Mouse (Mus musculus) limb, embryonic 15.5 days (tissue): ENCODE measurements around the gene Tbx2. TPM values are rescaled to one million over a fixed set of nuclear protein-coding genes. Genes with fewer than 3 reads are reported as not detected.

Experiments
- ATAC-seq: fragments of 200-750 bp; cut with Nextera tagmentation; 2 replicates; pipeline ENCODE4 v1.8.0; 2017; ENCODE audit warnings: low read depth, moderate TSS enrichment; ENCODE audit not compliant: insufficient number of reproducible peaks, low FRiP score, low TSS enrichment
- H3K27ac ChIP-seq: fragments of 300-500 bp; sonication (generic); 2 replicates; pipeline ENCODE4 v1.5.1; 2015; ENCODE audit warnings: moderate library complexity, mild to moderate bottlenecking, inconsistent platforms
- H3K27me3 ChIP-seq: fragments of 300-500 bp; sonication (generic); 2 replicates; pipeline ENCODE4 v1.6.1; 2015; ENCODE audit warnings: inconsistent platforms
- H3K36me3 ChIP-seq: fragments of 300-500 bp; sonication (generic); 2 replicates; pipeline ENCODE4 v1.6.1; 2015; ENCODE audit warnings: inconsistent platforms
- H3K4me1 ChIP-seq: fragments of 300-500 bp; sonication (generic); 2 replicates; pipeline ENCODE4 v1.6.1; 2015; ENCODE audit warnings: inconsistent platforms
- H3K4me2 ChIP-seq: fragments of 300-500 bp; sonication (generic); 2 replicates; pipeline ENCODE4 v1.6.1; 2015; ENCODE audit warnings: mild to moderate bottlenecking, inconsistent platforms
- H3K4me3 ChIP-seq: fragments of 300-500 bp; sonication (generic); 2 replicates; pipeline ENCODE4 v1.5.1; 2015; ENCODE audit warnings: mild to moderate bottlenecking, inconsistent platforms
- H3K9ac ChIP-seq: fragments of 300-500 bp; sonication (generic); 2 replicates; pipeline ENCODE4 v1.6.1; 2015; ENCODE audit warnings: inconsistent platforms
- H3K9me3 ChIP-seq: fragments of 300-500 bp; sonication (generic); 2 replicates; pipeline ENCODE4 v1.6.1; 2016; ENCODE audit warnings: inconsistent platforms
- WGBS: fragments of 180-500 bp; shearing (Covaris S2); methylation state at CpG from one replicate; pipeline ENCODE4 v1.1.7; 2015; 5-methylcytosine and 5-hydroxymethylcytosine counted together
- polyA plus RNA-seq: library from polyadenylated mRNA; unstranded; fragments of >200 nt; fragmentation: Nextera tagmentation; extraction: Ambion mirVana; gene quantifications from 2 replicates; pipeline ENCODE4 v1.2.1, GENCODE M21; 2015

Tbx2 gene
- polyA plus RNA-seq, 1 experiment from 2014 or later: 4.1 TPM

DNA sequence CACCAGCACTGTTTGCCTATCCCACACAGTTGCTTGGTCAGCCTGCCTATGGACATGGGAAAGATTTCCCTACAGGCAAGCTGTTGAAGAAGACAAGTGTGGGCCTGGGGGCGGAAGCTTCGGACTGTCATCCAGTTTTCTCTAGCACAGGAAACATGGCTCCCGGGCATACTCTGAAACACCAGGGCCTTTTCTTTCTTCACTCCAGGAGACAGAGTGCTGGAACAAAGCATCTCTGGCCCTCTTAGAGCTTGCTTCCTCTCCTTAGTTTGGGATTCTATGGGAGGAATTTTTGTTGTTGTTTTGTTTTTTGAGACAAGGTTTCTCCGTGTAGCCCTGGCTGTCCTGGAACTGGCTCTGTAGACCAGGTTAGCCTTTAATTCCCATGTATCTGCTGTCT, 52.1 kb downstream of the Tbx2 start:
- Histone ChIP-seq H3K27ac (no peak overlapping the region), H3K9ac (no peak overlapping the region), H3K4me1 (peaks cover 21% of the 10 kb centered on the region), H3K4me2 (no peak overlapping the region), H3K9me3 (no peaks in the 10 kb centered on the region), H3K4me3 (no peak overlapping the region), H3K36me3 (no peaks in the 10 kb centered on the region), H3K27me3 (peaks cover 40% of the 10 kb centered on the region)
- ATAC-seq: no peak
- 75% methylated on average over 4 of the region's 4 CpGs for WGBS

DNA sequence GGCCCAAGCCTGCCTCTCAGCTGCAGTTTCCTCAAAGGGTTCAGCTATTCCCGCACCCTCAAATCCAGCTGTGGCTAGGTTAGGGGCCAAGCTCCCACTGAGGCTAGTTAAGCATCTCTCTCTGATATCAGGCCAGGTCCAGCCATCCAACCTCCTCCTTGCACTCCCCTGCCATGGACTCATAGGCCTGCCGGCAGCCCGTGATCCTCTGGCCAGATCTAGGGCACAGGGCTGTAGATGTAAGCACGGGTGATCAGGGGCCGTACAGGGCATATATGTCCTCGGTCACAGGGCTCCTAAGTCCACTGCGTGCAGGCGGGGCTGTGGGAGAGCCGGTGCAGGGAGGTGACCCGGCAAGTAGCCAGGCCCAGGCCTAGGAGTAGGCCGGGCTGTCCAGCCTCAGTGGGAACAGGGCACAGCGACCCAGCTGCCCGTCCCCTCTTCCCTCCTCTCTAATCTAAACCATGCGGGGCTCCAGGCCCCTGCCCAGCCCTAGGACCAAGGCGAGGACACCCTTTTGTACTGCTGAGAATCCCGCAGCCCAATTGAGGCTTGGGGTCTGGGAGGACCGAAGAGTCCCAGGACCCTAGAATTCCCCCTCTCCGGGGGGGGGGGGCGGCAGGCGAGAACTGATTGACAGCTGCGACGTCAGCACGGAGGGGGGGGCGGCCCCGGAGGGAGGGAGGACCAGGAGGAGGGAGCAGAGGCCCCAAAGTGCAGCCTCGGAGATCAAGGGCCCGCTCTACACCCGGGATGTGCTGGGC, 53.5 kb downstream of the Tbx2 start, which contains the start of gene Tbx4:
TSS of gene Tbx4 (plus strand) at position 758 of the 764 bp plus-strand sequence.
- Histone ChIP-seq H3K27me3 (peaks cover 53% of the 10 kb centered on the region), H3K36me3 (no peaks in the 10 kb centered on the region), H3K4me1 (peaks cover 29% of the 10 kb centered on the region), H3K4me2 (peak within 1 kb of the TSS; percentile 36), H3K9me3 (no peaks in the 10 kb centered on the region), H3K9ac (peak within 1 kb of the TSS; percentile 51), H3K4me3 (peak within 1 kb of the TSS; percentile 49), H3K27ac (peak within 1 kb of the TSS; percentile 79)
- peak; percentile 40 for ATAC-seq
- 24% methylated on average over 22 of the region's 28 CpGs for whole genome bisulfite sequencing

DNA sequence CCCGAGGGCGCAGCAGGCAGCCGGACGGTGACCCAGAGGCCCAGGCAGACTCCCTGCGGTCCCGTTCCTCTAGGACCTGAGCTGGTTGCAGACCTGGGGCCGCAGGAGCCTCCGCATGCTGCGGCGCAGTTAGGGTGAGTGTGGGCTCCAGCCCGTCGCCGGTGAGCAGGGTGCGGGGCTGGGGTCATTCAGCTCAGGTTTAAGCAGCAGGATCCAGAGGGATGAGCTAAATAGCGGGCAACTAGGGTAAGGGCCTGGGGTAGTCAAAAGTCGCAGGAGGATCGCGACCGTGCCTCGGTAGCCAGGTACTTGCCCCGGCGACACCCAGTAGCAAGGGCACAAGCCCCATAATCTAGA, 54.1 kb downstream of the Tbx2 start:
- H3K9me3 ChIP-seq: no peaks in the 10 kb centered on the region
- 0 out of 2 replicates have a peak, but pooled peaks have one; percentile 7 for ATAC-seq
- peak overlapping the region; percentile 79 for H3K27ac ChIP-seq
- peak overlapping the region; percentile 51 for H3K9ac ChIP-seq
- peaks cover 58% of the 10 kb centered on the region for H3K27me3 ChIP-seq
- H3K4me3 ChIP-seq: peak overlapping the region; percentile 49
- no peaks in the 10 kb centered on the region for H3K36me3 ChIP-seq
- 8% methylated on average over 22 of the region's 22 CpGs for WGBS
- H3K4me1 ChIP-seq: peaks cover 29% of the 10 kb centered on the region
- H3K4me2 ChIP-seq: peak overlapping the region; percentile 36

DNA sequence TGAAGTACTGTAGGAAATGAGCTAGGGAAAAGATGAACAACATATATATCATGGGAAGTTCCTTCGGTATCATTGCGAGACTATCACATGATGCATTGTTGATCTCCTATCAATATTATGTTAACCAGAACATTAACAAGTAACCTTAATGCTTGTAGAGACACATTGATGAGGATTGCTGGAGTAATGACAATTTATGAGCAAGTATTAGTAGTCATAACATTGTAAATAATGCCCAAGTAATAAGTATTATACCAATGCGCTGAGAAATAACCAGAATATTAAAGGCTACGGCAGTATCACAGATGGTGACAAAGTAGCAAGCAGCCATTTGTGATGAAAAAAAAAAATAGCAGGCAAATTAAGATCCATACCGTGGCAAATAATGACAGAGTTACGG, 54.9 kb downstream of the Tbx2 start:
- Histone ChIP-seq H3K27ac (no peak overlapping the region), H3K4me1 (peaks cover 29% of the 10 kb centered on the region), H3K4me2 (no peak overlapping the region; the same call in 1 of the 2 replicates), H3K27me3 (peaks cover 67% of the 10 kb centered on the region), H3K36me3 (no peaks in the 10 kb centered on the region), H3K9ac (no peak overlapping the region), H3K9me3 (no peaks in the 10 kb centered on the region), H3K4me3 (peak overlapping the region; percentile 44)
- ATAC-seq: no peak
- WGBS: 26% methylated on average over 6 of the region's 6 CpGs

DNA sequence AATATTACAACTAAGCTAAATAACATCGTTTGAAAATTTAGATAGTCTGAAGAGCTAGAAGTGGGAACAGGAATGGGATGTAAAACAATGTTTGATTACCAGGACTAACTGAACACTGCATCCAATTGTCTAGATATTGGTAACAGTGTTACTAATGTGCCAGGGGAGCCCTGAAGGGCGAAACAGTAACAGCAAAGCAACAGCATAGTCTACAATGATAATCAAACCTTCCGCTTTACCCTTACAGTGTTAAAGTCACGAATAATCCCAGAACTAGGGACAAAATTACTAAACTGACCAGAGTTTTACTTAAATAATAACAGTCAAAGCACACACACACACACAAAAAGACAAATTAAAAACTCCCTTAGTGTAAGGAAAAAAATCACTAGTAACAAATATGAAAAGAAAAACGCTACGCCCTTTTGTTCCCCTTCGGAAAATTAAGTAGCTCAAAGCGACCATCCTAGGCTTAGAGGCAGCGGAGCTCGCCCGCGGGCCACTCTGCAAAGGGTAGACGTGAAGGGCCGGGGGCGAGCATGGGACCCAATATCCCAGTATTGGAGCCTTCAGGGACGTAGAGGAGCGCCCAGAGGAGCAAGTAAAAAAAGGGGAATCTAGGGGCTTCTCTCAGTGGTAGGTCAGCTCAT, 55.6 kb downstream of the Tbx2 start:
- Histone ChIP-seq H3K4me1 (peaks cover 29% of the 10 kb centered on the region), H3K9ac (peak overlapping the region; percentile 39), H3K27ac (peak overlapping the region; percentile 84), H3K27me3 (peaks cover 73% of the 10 kb centered on the region), H3K9me3 (no peaks in the 10 kb centered on the region), H3K4me3 (peak overlapping the region; percentile 44), H3K36me3 (no peaks in the 10 kb centered on the region), H3K4me2 (peak overlapping the region; percentile 50)
- no peak for ATAC-seq
- 12% methylated on average over 17 of the region's 17 CpGs for WGBS

DNA sequence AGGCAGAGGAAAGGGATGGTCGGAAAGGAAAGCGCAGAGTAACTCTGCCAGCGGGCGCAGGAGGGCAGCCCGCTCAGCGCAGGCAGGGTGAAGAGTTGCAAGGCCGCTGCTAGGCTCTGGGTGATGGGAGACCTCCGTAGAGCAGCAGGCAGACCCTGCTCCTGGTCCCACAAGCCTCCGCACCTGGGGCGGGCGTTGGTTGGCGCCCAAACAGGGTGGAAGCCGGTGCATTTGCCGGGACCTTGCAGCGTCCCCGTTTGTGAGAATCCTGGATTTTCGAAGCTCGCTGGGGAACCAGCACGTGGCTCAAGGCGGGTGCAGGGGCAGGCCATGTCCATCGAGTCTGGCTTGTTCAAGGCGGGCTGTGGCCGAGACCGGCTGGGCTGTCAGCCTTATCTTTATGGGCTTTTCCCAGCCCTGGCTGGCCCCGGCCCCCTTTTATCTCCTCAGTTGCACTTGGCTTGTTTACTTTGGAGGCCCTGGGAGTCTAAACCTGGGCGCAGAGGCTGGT, 56.2 kb downstream of the Tbx2 start:
- Histone ChIP-seq H3K36me3 (no peaks in the 10 kb centered on the region), H3K9ac (peak overlapping the region; percentile 39), H3K4me2 (peak overlapping the region; percentile 50), H3K4me3 (peak overlapping the region; percentile 44), H3K27ac (peak overlapping the region; percentile 84), H3K9me3 (no peaks in the 10 kb centered on the region), H3K27me3 (peaks cover 76% of the 10 kb centered on the region), H3K4me1 (peaks cover 29% of the 10 kb centered on the region)
- 13% methylated on average over 26 of the region's 26 CpGs for WGBS
- ATAC-seq: no peak

DNA sequence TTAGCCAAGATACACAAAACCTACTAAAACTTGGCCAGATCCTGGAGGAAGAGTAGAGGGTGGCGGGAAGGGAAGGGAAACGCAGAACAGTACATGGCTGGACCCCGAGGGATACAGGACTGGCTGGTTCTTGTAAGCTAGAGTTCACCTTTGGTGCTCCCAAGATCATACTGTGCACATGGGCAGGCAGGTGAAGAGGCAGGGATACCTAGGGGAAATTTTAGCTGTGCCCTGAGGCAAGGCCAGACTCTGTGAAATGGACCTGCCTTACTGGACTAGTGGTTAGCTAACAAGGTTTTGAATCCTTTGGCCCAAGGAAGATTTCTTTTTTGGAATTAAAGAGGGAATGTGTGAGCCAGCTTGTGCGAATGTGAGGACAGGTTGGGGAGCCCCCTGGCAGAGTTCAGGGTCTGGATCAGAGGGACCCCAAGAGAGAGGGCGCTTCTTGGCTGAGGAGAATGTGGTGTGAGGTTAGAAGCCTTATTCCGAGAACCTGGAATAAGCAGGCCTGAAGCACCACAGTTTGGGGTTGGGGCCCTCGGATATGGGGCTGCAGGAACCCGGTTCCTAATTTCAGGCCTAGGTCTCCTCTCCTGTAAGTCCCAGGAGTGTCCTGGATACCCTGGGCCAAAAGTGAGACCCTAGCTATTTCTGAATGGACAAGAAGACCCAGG, 56.8 kb downstream of the Tbx2 start:
- Histone ChIP-seq H3K4me2 (peak overlapping the region; percentile 50), H3K9me3 (no peaks in the 10 kb centered on the region), H3K4me1 (peaks cover 29% of the 10 kb centered on the region), H3K4me3 (peak overlapping the region; percentile 44), H3K9ac (peak overlapping the region; percentile 44; the same call in 1 of the 2 replicates), H3K27me3 (peaks cover 81% of the 10 kb centered on the region), H3K36me3 (no peaks in the 10 kb centered on the region), H3K27ac (peak overlapping the region; percentile 84)
- 38% methylated on average over 8 of the region's 8 CpGs for WGBS
- ATAC-seq: no peak

DNA sequence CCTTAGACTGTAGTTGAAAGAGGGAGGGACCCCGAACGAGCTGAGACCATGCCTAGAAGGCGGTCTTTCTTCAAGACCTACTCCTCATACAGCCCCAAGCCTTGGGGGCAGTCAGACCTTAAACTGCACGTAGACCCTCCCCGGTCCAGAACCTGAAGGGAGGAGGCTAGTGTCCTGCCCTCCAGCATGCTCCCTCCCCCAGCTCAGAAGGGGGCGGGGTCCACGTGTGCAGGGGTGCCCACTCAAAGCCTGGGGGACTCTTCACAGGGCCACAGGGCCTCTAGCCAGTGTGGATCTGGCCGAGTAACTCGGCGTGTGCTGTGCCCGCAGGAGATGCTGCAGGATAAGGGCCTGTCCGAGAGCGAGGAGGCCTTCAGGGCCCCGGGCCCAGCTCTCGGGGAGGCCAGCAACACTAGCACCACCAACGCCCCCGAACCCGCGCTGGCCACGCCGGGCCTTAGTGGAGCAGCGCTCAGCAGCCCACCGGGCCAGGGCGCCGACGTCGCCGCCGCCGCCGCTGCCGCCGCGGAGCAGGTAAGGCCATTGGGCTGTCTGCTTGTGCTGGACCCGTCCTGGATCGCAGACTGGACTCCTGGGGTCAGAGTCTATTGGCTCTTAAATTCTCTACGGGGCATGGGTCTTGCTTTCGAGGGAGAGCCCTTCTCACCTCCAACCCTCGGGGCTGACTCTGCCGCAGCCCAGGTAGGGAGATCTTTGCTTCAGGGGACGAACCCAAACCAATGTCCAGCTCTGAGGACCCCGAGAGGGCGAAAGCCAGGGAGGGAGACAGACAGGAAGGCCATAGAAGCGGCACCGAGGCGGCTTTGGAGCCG, 57.6 kb downstream of the Tbx2 start:
- Histone ChIP-seq H3K36me3 (no peaks in the 10 kb centered on the region), H3K4me2 (peak overlapping the region; percentile 50), H3K4me1 (peaks cover 33% of the 10 kb centered on the region), H3K4me3 (peak overlapping the region; percentile 44), H3K27me3 (peaks cover 78% of the 10 kb centered on the region), H3K27ac (peak overlapping the region; percentile 84), H3K9me3 (no peaks in the 10 kb centered on the region), H3K9ac (peak overlapping the region; percentile 44)
- WGBS: 13% methylated on average over 47 of the region's 47 CpGs
- peak; percentile 49 for ATAC-seq

DNA sequence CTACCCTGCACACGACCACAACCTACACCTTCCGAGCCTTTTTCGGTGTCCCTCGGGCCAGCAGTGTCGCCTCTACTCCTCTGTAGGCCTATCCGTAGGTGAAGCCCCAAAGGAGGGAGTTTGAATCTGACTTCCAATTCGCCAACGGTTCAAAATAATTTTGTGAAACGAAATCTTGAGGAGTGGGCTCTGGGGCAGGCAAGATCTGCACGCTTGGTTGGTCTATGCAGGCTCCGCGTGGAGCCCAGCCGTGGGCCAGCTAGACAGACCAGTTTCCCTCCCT, 58.2 kb downstream of the Tbx2 start:
- H3K27ac ChIP-seq: peak overlapping the region; percentile 84
- peak overlapping the region; percentile 50 for H3K4me2 ChIP-seq

DNA sequence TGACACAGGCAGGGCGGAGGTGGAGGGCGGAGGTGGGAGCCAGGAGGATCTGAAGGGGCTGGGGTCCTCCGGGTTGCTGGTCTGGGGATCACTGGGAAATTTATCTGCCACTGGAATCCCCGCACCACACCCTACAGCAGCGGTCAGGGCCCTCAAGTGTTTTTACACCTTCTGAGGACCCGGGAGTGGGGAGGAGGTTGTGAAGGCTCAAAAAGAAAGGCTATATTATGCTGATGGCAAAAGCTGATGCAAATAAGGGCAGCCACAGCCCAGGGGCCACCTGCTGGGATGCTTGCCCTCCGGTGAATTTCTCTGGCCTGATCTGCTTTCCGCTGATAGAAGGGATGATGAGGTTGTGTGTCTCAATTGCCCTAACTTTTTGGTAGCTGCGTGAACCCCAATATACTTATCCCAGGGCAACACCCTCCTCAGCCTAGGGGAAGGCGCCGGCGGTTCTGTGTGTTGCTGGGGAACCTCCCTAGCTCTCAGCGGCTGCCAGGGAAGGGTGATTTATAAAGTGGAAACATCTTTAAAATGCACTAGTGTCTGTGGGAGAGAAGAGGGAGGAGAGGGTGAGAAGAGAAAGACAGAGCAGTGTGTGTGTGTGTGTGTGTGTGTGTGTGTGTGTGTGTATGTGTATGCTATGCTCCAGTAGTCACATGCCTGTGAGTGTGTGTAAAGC, 58.8 kb downstream of the Tbx2 start:
- H3K4me3 ChIP-seq: peak overlapping the region; percentile 44
- peaks cover 40% of the 10 kb centered on the region for H3K4me1 ChIP-seq
- no peak for ATAC-seq

More for the DNA sequence above, 58.2 kb downstream of the Tbx2 start:
- ATAC-seq: no peak
- peaks cover 75% of the 10 kb centered on the region for H3K27me3 ChIP-seq
- WGBS: 12% methylated on average over 13 of the region's 13 CpGs
- H3K4me3 ChIP-seq: peak overlapping the region; percentile 44
- no peaks in the 10 kb centered on the region for H3K9me3 ChIP-seq
- H3K36me3 ChIP-seq: no peaks in the 10 kb centered on the region
- peak overlapping the region; percentile 44 for H3K9ac ChIP-seq
- H3K4me1 ChIP-seq: peaks cover 38% of the 10 kb centered on the region

More for the DNA sequence above, 58.8 kb downstream of the Tbx2 start:
- H3K27ac ChIP-seq: peak overlapping the region; percentile 55
- no peaks in the 10 kb centered on the region for H3K9me3 ChIP-seq
- WGBS: 9% methylated on average over 13 of the region's 13 CpGs
- H3K9ac ChIP-seq: peak overlapping the region; percentile 44
- H3K36me3 ChIP-seq: no peaks in the 10 kb centered on the region
- H3K4me2 ChIP-seq: peak overlapping the region; percentile 50
- H3K27me3 ChIP-seq: peaks cover 69% of the 10 kb centered on the region
